Mouse (Mus musculus) adrenal gland, postnatal 14 days (tissue): ENCODE measurements around the gene Vmn1r183. TPM values are rescaled to one million over a fixed set of nuclear protein-coding genes. Genes with fewer than 3 reads are reported as not detected.
A peak's percentile ranks its signal among the peaks of the same experiment; 100 is the strongest.
"Not testable (repeated sequence)": the region's sequence is repeated elsewhere in the genome, so short reads cannot be mapped to it uniquely, and the experiment has no call there.

ENCODE experiments used
- DNase-seq: peaks from one replicate; pipeline ENCODE4 v3.0.0; 2021; ENCODE audit warnings: mixed read lengths
- long read RNA-seq, 2 experiments: library from polyadenylated mRNA; stranded (forward); transcript quantifications; one replicate each; pipeline ENCODE4 v2.0.0; 2021
- total RNA-seq: library from RNA; stranded (reverse); gene quantifications from 2 replicates; pipeline ENCODE4 v1.2.3, GENCODE M21; 2021

Vmn1r183 gene
- not detected in 2 replicates for total RNA-seq
- long read RNA-seq, experiment 1: 0 reads
- long read RNA-seq, experiment 2: 0 reads

- DNase-seq: no peak
Observed at GRCm38 (mm10) chr7:24052660-24053304, at the start of gene Vmn1r183. Gene Vmn1r183 (plus strand): TSS chr7:24053254.

- DNase-seq: not testable (repeated sequence)
Observed at GRCm38 (mm10) chr7:24074424-24074823, 21.4 kb downstream of the Vmn1r183 start.

DNA sequence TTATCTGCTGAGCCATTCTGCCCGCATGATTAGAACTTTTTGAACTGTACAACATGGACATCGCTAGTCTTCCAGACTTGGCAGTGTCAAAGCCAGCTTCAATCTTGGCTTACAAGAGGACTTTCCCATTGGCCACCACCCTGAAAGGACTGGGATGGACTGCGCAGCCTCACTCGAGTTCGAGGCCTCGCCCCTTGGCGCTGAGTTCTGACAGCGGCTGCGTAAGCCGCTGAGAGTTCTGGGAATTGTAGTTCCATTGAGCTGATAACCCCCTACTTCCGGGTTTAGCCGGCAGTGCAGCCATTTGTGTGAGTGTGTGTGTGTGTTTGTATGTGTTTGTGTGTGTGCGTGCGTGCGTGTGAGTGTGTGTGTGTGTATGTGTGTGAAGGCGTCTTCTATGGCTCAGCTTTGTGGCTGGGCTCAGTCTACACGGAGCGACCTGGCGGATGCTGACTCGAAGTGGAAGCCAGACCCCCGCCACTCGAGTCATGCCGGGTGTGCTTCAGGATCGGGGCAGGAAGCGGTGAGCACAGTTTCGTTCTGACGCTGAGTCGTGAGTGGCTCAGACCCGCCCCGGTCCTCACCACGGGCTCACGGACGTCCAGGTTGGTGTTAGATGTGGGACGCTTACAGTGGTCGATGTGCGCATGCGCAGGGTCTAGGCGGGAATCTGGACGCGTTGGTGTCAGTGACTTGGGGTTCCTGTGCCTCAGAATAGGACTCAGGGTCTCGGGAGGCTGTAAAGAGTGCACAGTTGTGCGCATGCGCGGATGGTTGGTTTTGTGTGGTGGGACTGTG lies 28.8 kb downstream of the Vmn1r183 start, which contains the start of gene Zfp180:
Gene Zfp180, plus strand, starts transcription at position 291 of the 798 bp plus-strand sequence.
- DNase-seq: peak; percentile 97

DNA sequence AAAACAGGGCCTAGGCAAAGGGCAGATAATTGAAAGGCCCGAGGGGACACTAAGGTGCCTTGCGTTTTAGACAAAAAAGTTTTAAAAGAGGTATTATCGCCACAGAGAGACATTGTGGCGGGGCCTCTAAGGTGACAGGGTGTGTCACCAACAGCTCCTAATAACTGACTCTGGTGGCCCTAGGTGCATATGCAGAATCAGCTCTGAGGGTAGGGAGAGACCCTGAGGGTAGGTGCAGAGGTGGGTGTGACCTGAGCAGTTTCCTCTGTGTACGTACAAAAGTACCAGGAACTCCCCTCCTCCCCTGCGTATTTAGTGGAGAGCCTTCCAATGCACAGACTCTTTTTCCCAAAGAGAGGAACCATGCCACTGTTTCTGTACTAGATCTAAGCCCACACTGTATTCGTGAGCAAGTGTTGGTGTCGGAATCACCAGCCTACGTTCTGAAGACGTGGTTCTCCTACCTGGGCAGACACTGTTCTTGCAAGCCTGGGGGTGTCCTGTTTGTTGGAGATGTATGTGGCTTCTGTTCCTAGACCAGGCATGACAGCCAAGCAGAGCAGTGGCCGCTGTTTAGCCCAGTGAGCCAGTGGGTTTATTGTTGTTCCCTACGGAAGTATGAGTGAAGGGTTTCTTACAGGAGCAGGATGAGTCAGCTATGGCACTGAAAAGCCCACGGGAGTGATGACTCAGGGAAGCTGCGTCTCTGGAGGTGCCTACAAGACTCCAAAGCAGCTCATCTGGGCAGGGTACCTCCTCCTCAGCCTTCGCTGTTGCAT lies 29.6 kb downstream of the Vmn1r183 start:
- peak; percentile 5 for DNase-seq

DNA sequence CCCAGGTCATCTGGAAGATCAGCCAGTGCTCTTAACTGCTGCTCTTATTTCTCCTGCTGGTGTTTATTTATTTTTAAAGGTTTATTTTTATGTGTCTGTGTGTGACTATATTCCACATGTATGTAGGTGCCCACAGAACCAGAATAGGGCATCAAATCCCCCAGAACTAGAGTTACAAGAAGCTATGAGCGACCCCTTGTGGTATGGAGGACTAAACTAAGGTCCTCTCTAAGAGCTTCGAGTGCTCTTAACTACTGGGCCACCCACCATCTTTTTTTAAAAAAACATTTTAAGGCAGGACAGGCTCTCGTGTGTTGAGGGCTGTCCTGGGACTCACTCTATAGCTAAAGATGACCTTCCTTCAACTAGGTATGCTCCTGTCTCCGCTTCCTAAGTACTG lies 33.8 kb downstream of the Vmn1r183 start:
- no peak for DNase-seq

- no peak for DNase-seq
Observed at GRCm38 (mm10) chr7:24087485-24088125, 34.6 kb downstream of the Vmn1r183 start.

DNA sequence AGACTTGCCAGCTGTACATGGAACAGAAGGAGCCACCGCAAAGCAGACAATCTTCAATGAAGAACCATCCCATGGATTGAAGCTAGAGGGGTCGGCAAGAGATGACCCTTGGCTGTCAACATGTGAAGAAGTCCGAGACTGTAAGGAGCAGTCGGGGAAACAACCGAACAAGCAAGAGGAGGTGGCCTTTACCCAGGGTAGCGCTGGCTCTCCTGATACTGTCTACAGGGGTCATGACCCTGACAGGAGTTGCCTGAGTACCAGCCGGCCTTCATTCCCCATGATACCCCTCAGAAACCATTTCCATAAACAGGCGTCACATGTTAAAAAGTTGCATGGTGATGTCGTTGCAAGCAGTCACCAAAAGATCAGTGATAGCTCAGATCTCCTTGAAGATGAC lies 51.3 kb downstream of the Vmn1r183 start:
- no peak for DNase-seq

GRCm38 (mm10) chr7:24105144-24105703 lies 52.2 kb downstream of the Vmn1r183 start:
- DNase-seq: no peak

DNA sequence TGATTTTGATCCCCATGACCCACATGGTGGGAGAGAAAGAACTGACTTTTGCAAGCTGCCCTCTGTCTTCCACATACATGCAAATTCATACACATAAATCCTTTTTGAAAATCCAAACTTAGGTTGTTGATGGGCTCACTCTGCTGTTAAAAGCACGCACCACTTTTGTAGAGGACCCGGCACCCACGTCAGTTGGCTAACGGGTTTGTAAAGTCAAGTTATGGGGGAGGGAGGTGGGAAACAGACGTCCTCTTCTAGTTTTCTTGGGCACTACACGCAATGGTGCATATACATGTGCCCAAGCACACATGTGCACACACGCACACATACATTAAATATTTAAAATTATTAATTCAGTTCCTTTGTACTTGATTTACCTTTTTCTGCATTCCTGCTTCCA lies 57.8 kb downstream of the Vmn1r183 start:
- no peak for DNase-seq

DNA sequence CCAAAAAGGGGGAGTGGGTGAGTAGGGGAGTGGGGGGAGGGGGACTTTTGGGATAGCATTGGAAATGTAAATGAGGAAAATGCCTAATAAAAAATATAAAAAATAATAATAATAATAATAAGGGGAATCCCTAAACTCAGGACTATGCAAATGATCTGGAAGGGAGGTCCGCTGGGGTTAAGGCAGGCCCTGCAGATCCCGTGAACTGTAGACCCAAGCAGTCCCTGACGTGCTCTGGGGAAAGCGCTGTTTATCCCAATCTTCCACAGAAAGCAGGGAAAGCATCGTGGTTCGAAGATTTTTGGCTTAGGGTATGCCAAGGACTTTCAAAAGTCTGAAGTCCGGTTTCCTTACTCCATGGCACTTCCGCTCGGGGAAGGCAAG lies 58.7 kb downstream of the Vmn1r183 start:
- DNase-seq: no peak

GRCm38 (mm10) chr7:24112156-24112856 lies 59.3 kb downstream of the Vmn1r183 start, which contains the start of gene Zfp112:
Gene Zfp112 (plus strand): TSS chr7:24112314.
- peak; percentile 87 for DNase-seq

DNA sequence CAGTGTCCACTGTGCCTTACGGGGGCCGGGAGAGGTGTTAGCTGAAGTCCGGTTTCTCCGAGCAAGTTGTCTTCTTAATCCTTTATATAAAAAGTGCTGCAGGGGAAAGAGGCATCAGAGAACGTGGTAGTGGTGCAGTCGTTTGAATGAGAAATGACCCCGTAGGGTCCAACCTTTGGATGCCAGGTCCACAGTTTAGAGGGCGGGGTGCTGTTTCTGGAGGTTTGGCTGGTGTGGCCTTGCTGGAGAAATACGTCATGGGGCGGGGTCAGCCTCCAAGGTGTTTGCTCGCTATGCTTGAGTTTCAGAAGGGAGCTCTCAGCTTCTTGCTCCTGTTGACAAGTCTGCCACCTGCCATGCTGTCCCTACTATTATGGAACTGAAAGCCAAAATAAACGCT lies 59.9 kb downstream of the Vmn1r183 start:
- DNase-seq: peak; percentile 72

Other genes with a start within 250 kb of the Vmn1r183 start
- not detected in 2 replicates for gene Vmn1r175, start 242.6 kb upstream of the Vmn1r183 start, total RNA-seq
- not detected in 2 replicates for gene Vmn1r176, start 215.9 kb upstream of the Vmn1r183 start, total RNA-seq
- gene Vmn1r177, start 186.8 kb upstream of the Vmn1r183 start, total RNA-seq: not detected in 2 replicates
- not detected in 2 replicates for gene Vmn1r178, start 161.2 kb upstream of the Vmn1r183 start, total RNA-seq
- gene Vmn1r179, start 126.3 kb upstream of the Vmn1r183 start, total RNA-seq: not detected in 2 replicates
- not detected in 2 replicates for gene Vmn1r180, start 102.6 kb upstream of the Vmn1r183 start, total RNA-seq
- not detected in 2 replicates for gene Vmn1r181, start 78.6 kb upstream of the Vmn1r183 start, total RNA-seq
- not detected in 2 replicates for gene V1rd19, start 51.6 kb upstream of the Vmn1r183 start, total RNA-seq
- gene Zfp180, start 28.7 kb downstream of the Vmn1r183 start, total RNA-seq: 21.8 and 22.3 TPM in 2 replicates
- gene Zfp112, start 59.1 kb downstream of the Vmn1r183 start, total RNA-seq: 2.6 and 3.3 TPM in 2 replicates
- 7.3 and 9.2 TPM in 2 replicates for gene Zfp235, start 80.9 kb downstream of the Vmn1r183 start, total RNA-seq
- 0.30 and 0.79 TPM in 2 replicates for gene Zfp114, start 121.8 kb downstream of the Vmn1r183 start, total RNA-seq
- 9.5 TPM in 2 replicates for gene Zfp111, start 158.2 kb downstream of the Vmn1r183 start, total RNA-seq
- 2.7 and 3.0 TPM in 2 replicates for gene Zfp109, start 184.3 kb downstream of the Vmn1r183 start, total RNA-seq
- gene Zfp108, start 201.5 kb downstream of the Vmn1r183 start, total RNA-seq: 2.1 and 3.4 TPM in 2 replicates
- 4.4 and 4.7 TPM in 2 replicates for gene Zfp93, start 217.2 kb downstream of the Vmn1r183 start, total RNA-seq
- 6.5 and 11.4 TPM in 2 replicates for gene Zfp61, start 248.0 kb downstream of the Vmn1r183 start, total RNA-seq